Mouse (Mus musculus): ENCODE measurements around the gene Pef1. TPM values are rescaled to one million over a fixed set of nuclear protein-coding genes. Genes with fewer than 3 reads are reported as not detected.

The Pef1 gene
- polyA plus RNA-seq, 1 experiment = 41.4 TPM

- H3K4me3 ChIP-seq (ENCODE audit: insufficient read depth, low read length) = no peak overlapping the region
- no peak overlapping the region for H3K27ac ChIP-seq (ENCODE audit: insufficient read depth, low read depth, low read length)
- TF ChIP-seq POLR2A (IDR thresholded peaks at IDR 0.05; ENCODE audit: borderline replicate concordance, low read depth, low read length) = no peak
- TF ChIP-seq CTCF (IDR thresholded peaks at IDR 0.05; ENCODE audit: low read depth, low read length) = no peak
- peaks cover 4% of the 10 kb centered on the region for H3K4me1 ChIP-seq (ENCODE audit: control insufficient read depth, insufficient read depth, low read length)
Measured at GRCm38 (mm10) chr4:130156812-130157371, 54.5 kb downstream of the Pef1 start.

- Histone ChIP-seq H3K4me3 (ENCODE audit: insufficient read depth, low read length) (no peak overlapping the region), H3K27ac (ENCODE audit: insufficient read depth, low read depth, low read length) (no peak overlapping the region), H3K4me1 (ENCODE audit: control insufficient read depth, insufficient read depth, low read length) (peaks cover 4% of the 10 kb centered on the region)
- no peak for TF ChIP-seq CTCF (IDR thresholded peaks at IDR 0.05; ENCODE audit: low read depth, low read length)
- TF ChIP-seq POLR2A (IDR thresholded peaks at IDR 0.05; ENCODE audit: borderline replicate concordance, low read depth, low read length) = no peak
Measured at GRCm38 (mm10) chr4:130161349-130161748, 59.0 kb downstream of the Pef1 start.

- Histone ChIP-seq H3K27ac (ENCODE audit: insufficient read depth, low read depth, low read length) (no peak overlapping the region), H3K4me1 (ENCODE audit: control insufficient read depth, insufficient read depth, low read length) (peaks cover 7% of the 10 kb centered on the region), H3K4me3 (ENCODE audit: insufficient read depth, low read length) (no peak overlapping the region)
- no peak for TF ChIP-seq POLR2A (IDR thresholded peaks at IDR 0.05; ENCODE audit: borderline replicate concordance, low read depth, low read length)
- TF ChIP-seq CTCF (IDR thresholded peaks at IDR 0.05; ENCODE audit: low read depth, low read length) = no peak
Measured at GRCm38 (mm10) chr4:130163391-130163861, 61.1 kb downstream of the Pef1 start.

- no peak for TF ChIP-seq POLR2A (IDR thresholded peaks at IDR 0.05; ENCODE audit: borderline replicate concordance, low read depth, low read length)
- no peak for TF ChIP-seq CTCF (IDR thresholded peaks at IDR 0.05; ENCODE audit: low read depth, low read length)
- peaks cover 11% of the 10 kb centered on the region for H3K4me1 ChIP-seq (ENCODE audit: control insufficient read depth, insufficient read depth, low read length)
- H3K27ac ChIP-seq (ENCODE audit: insufficient read depth, low read depth, low read length) = no peak overlapping the region
- H3K4me3 ChIP-seq (ENCODE audit: insufficient read depth, low read length) = no peak overlapping the region
Measured at GRCm38 (mm10) chr4:130164121-130164520, 61.8 kb downstream of the Pef1 start.

- no peak overlapping the region for H3K4me3 ChIP-seq (ENCODE audit: insufficient read depth, low read length)
- peaks cover 11% of the 10 kb centered on the region for H3K4me1 ChIP-seq (ENCODE audit: control insufficient read depth, insufficient read depth, low read length)
- TF ChIP-seq CTCF (IDR thresholded peaks at IDR 0.05; ENCODE audit: low read depth, low read length) (no peak), POLR2A (IDR thresholded peaks at IDR 0.05; ENCODE audit: borderline replicate concordance, low read depth, low read length) (no peak)
- no peak overlapping the region for H3K27ac ChIP-seq (ENCODE audit: insufficient read depth, low read depth, low read length)
Measured at GRCm38 (mm10) chr4:130166061-130166460, 63.7 kb downstream of the Pef1 start.

GRCm38 (mm10) chr4:130166592-130166991, 64.2 kb downstream of the Pef1 start:
- TF ChIP-seq CTCF (IDR thresholded peaks at IDR 0.05; ENCODE audit: low read depth, low read length) (no peak), POLR2A (IDR thresholded peaks at IDR 0.05; ENCODE audit: borderline replicate concordance, low read depth, low read length) (no peak)
- Histone ChIP-seq H3K4me1 (ENCODE audit: control insufficient read depth, insufficient read depth, low read length) (peaks cover 11% of the 10 kb centered on the region), H3K4me3 (ENCODE audit: insufficient read depth, low read length) (no peak overlapping the region), H3K27ac (ENCODE audit: insufficient read depth, low read depth, low read length) (no peak overlapping the region)

- TF ChIP-seq CTCF (IDR thresholded peaks at IDR 0.05; ENCODE audit: low read depth, low read length) (no peak), POLR2A (IDR thresholded peaks at IDR 0.05; ENCODE audit: borderline replicate concordance, low read depth, low read length) (no peak)
- Histone ChIP-seq H3K4me3 (ENCODE audit: insufficient read depth, low read length) (no peak overlapping the region), H3K4me1 (ENCODE audit: control insufficient read depth, insufficient read depth, low read length) (peaks cover 11% of the 10 kb centered on the region), H3K27ac (ENCODE audit: insufficient read depth, low read depth, low read length) (no peak overlapping the region)
Measured at GRCm38 (mm10) chr4:130167321-130167720, 65.0 kb downstream of the Pef1 start.

GRCm38 (mm10) chr4:130167814-130168213, 65.5 kb downstream of the Pef1 start:
- TF ChIP-seq POLR2A (IDR thresholded peaks at IDR 0.05; ENCODE audit: borderline replicate concordance, low read depth, low read length) (no peak), CTCF (IDR thresholded peaks at IDR 0.05; ENCODE audit: low read depth, low read length) (no peak)
- Histone ChIP-seq H3K27ac (ENCODE audit: insufficient read depth, low read depth, low read length) (no peak overlapping the region), H3K4me1 (ENCODE audit: control insufficient read depth, insufficient read depth, low read length) (peaks cover 11% of the 10 kb centered on the region), H3K4me3 (ENCODE audit: insufficient read depth, low read length) (peak overlapping the region; percentile 31)

GRCm38 (mm10) chr4:130168280-130169183, 66.2 kb downstream of the Pef1 start:
- Histone ChIP-seq H3K27ac (ENCODE audit: insufficient read depth, low read depth, low read length) (no peak overlapping the region), H3K4me1 (ENCODE audit: control insufficient read depth, insufficient read depth, low read length) (peaks cover 11% of the 10 kb centered on the region), H3K4me3 (ENCODE audit: insufficient read depth, low read length) (peak overlapping the region; percentile 31)
- TF ChIP-seq POLR2A (IDR thresholded peaks at IDR 0.05; ENCODE audit: borderline replicate concordance, low read depth, low read length) = no peak
- no peak for TF ChIP-seq CTCF (IDR thresholded peaks at IDR 0.05; ENCODE audit: low read depth, low read length)

GRCm38 (mm10) chr4:130169411-130169971, 67.1 kb downstream of the Pef1 start:
- H3K4me3 ChIP-seq (ENCODE audit: insufficient read depth, low read length) = no peak overlapping the region
- H3K4me1 ChIP-seq (ENCODE audit: control insufficient read depth, insufficient read depth, low read length) = peaks cover 11% of the 10 kb centered on the region
- no peak overlapping the region for H3K27ac ChIP-seq (ENCODE audit: insufficient read depth, low read depth, low read length)
- TF ChIP-seq POLR2A (IDR thresholded peaks at IDR 0.05; ENCODE audit: borderline replicate concordance, low read depth, low read length) = no peak
- TF ChIP-seq CTCF (IDR thresholded peaks at IDR 0.05; ENCODE audit: low read depth, low read length) = no peak

All from bone marrow macrophage, adult 2 months (primary cell).